ENCODE assay signal across 8 mouse cellular contexts in genomic region chr12:112623742-112624141, GRCm38 (mm10). TPM values are rescaled to one million over a fixed set of nuclear protein-coding genes. Genes with fewer than 3 reads are reported as not detected.
DNase-seq lines count a peak whose midpoint lies in the region; ATAC-seq and TF ChIP-seq lines count a peak whose summit lies in the region.

No protein-coding gene starts in this region.

- no peak for TF ChIP-seq EP300 in CH12.LX (IDR thresholded peaks at IDR 0.05; ENCODE audit: low read length)

- WGBS in kidney, embryonic 15.5 days, result 18% methylated on average over 2 of the region's 2 CpGs
- 27% methylated on average over 2 of the region's 2 CpGs for WGBS in forebrain, postnatal 0 days

- no peak overlapping the region for H3K9ac ChIP-seq in kidney, embryonic 15.5 days
- no peak overlapping the region for H3K9ac ChIP-seq in CH12.LX (ENCODE audit: insufficient read depth, low read depth)
- H3K9ac ChIP-seq in forebrain, postnatal 0 days, result no peak overlapping the region

- peaks cover 41% of the 10 kb centered on the region for H3K4me1 ChIP-seq in kidney, embryonic 15.5 days
- peaks cover 30 to 93% of the 10 kb centered on the region in 2 experiments for H3K4me1 ChIP-seq in CH12.LX (ENCODE audit: control insufficient read depth in 1 of 2, insufficient read depth in 2 of 2)
- 0 out of 2 replicates have a peak, but pooled peaks cover 5% of the 10 kb centered on the region for H3K4me1 ChIP-seq in forebrain, postnatal 0 days (ENCODE audit: insufficient read depth)

- DNase-seq in kidney, adult 18-20 months, result peak; percentile 53
- peak; percentile 71 for DNase-seq in CH12.LX (ENCODE audit: extremely low read depth)
- peak; percentile 77 for DNase-seq in forebrain, postnatal 0 days
- peak; percentile 72 for DNase-seq in kidney, postnatal 10 days
- peak; percentile 40 to 68 for DNase-seq in spleen, postnatal 36 days (ENCODE audit: low spot score in 2 of 2)

- peak; percentile 85 to 95 for TF ChIP-seq CTCF in CH12.LX (conservative IDR thresholded peaks at IDR 0.05 in 1 of 2, IDR thresholded peaks at IDR 0.05 in 1 of 2; ENCODE audit: low read depth in 2 of 2, low read length in 2 of 2)
- peak; percentile 88 for TF ChIP-seq CTCF in forebrain, postnatal 0 days (IDR thresholded peaks at IDR 0.05; ENCODE audit: low read depth)

- TF ChIP-seq RAD21 in CH12.LX (IDR thresholded peaks at IDR 0.05; ENCODE audit: low read depth, low read length), result peak; percentile 82

- dilution Hi-C loops in CH12.LX (cut with MboI; ENCODE audit: extremely low pct_ligation_motif_present, extremely low pct_unique_long_range_greater_than_20kb, low sequenced_read_pairs), result no loop called here

- H3K4me2 ChIP-seq in kidney, embryonic 15.5 days, result no peak overlapping the region
- H3K4me2 ChIP-seq in CH12.LX (ENCODE audit: insufficient read depth, low read depth, poor library complexity, severe bottlenecking), result no peak overlapping the region
- no peak overlapping the region for H3K4me2 ChIP-seq in forebrain, postnatal 0 days (ENCODE audit: low read depth)

- in situ Hi-C loops in CH12.LX (cut with MboI; ENCODE audit: low pct_ligation_motif_present, low pct_unique_long_range_greater_than_20kb, low sequenced_read_pairs), result no loop called here

- no peak overlapping the region for H3K27ac ChIP-seq in kidney, embryonic 15.5 days
- H3K27ac ChIP-seq in CH12.LX (ENCODE audit: insufficient read depth, low read depth), result no peak overlapping the region
- no peak overlapping the region for H3K27ac ChIP-seq in forebrain, postnatal 0 days (ENCODE audit: low read depth, low read length)

- no peaks in the 10 kb centered on the region for H3K79me2 ChIP-seq in CH12.LX (replicated peaks; ENCODE audit: control insufficient read depth, extremely low read depth, insufficient read depth, poor library complexity, severe bottlenecking)

- ATAC-seq in kidney, embryonic 15.5 days (replicated peaks; ENCODE audit: low FRiP score), result no peak
- ATAC-seq in cerebellum, adult (ENCODE audit: insufficient number of reproducible peaks, low FRiP score, low TSS enrichment), result 0 out of 2 replicates have a peak, but pooled peaks have one; percentile 9
- peak; percentile 54 for ATAC-seq in forebrain, postnatal 0 days
- ATAC-seq in megakaryocyte, adult 5-6 weeks (ENCODE audit: poor library complexity, severe bottlenecking), result peak; percentile 34

- no peaks in the 10 kb centered on the region for H3K9me3 ChIP-seq in kidney, embryonic 15.5 days (replicated peaks)
- H3K9me3 ChIP-seq in CH12.LX (replicated peaks; ENCODE audit: low read length), result no peaks in the 10 kb centered on the region
- no peaks in the 10 kb centered on the region for H3K9me3 ChIP-seq in forebrain, postnatal 0 days (ENCODE audit: low read length)

- H3K4me3 ChIP-seq in kidney, embryonic 15.5 days (replicated peaks), result no peak overlapping the region
- H3K4me3 ChIP-seq in CH12.LX (replicated peaks in 1 of 3; ENCODE audit: low read depth in 2 of 3, low read length in 2 of 3, poor library complexity in 1 of 3), result no peak overlapping the region
- H3K4me3 ChIP-seq in forebrain, postnatal 0 days (ENCODE audit: low read depth, low read length), result no peak overlapping the region

- peaks cover 34% of the 10 kb centered on the region for H3K27me3 ChIP-seq in kidney, embryonic 15.5 days
- no peaks in the 10 kb centered on the region for H3K27me3 ChIP-seq in CH12.LX (replicated peaks)
- no peaks in the 10 kb centered on the region; the same call in 1 of the 2 replicates for H3K27me3 ChIP-seq in forebrain, postnatal 0 days (ENCODE audit: insufficient read depth, low read length)

- H3K36me3 ChIP-seq in kidney, embryonic 15.5 days, result no peaks in the 10 kb centered on the region
- H3K36me3 ChIP-seq in CH12.LX (replicated peaks in 1 of 2; ENCODE audit: control insufficient read depth in 1 of 2, insufficient read depth in 1 of 2, low read length in 1 of 2), result peaks cover 0 to 3% of the 10 kb centered on the region in 2 experiments
- no peaks in the 10 kb centered on the region for H3K36me3 ChIP-seq in forebrain, postnatal 0 days (ENCODE audit: insufficient read depth)

- TF ChIP-seq POLR2A in CH12.LX (IDR thresholded peaks at IDR 0.05; ENCODE audit: low read depth, low read length), result no peak

TF ChIP-seq in CH12.LX, 34 proteins besides CTCF, POLR2A, EP300 and RAD21:
- TF ChIP-seq RCOR1 (conservative IDR thresholded peaks at IDR 0.05; ENCODE audit: low read depth, low read length) (no peak), SMC3 (IDR thresholded peaks at IDR 0.05; ENCODE audit: low read depth, low read length) (peak; percentile 91)

RNA-seq across cellular contexts. Expression of gene Adssl1, which starts 3.9 kb away (rescaled TPM):
- 11.6 and 12.4 TPM in 2 replicates for polyA plus RNA-seq in kidney, embryonic 15.5 days (2015; fragmentation: Nextera tagmentation; extraction: Ambion mirVana)
- total RNA-seq in CH12.LX (2012; rRNA removed) (9.4 and 10.7 TPM in 2 replicates), CH12.LX (2014; rRNA removed) (10.2 and 11.8 TPM in 2 replicates)
- 29.4 and 37.1 TPM in 2 replicates for polyA plus RNA-seq in CH12.LX (2012; ENCODE audit: insufficient read length, low read depth)
- 1.8 and 2.2 TPM in 2 replicates for total RNA-seq in forebrain, postnatal 0 days (2014; rRNA removed)
- polyA plus RNA-seq in forebrain, postnatal 0 days (2015; fragmentation: Nextera tagmentation; extraction: Ambion mirVana), result 3.4 and 4.7 TPM in 2 replicates
- 73.5 and 82.1 TPM in 2 replicates for total RNA-seq in megakaryocyte, adult 5-6 weeks (2015)
- total RNA-seq in megakaryocyte, adult 5-6 weeks (2017), result 72.3 and 74.9 TPM in 2 replicates

RNA-seq across cellular contexts. Expression of gene Siva1, which starts 20.7 kb away (rescaled TPM):
- 255 and 266 TPM in 2 replicates for polyA plus RNA-seq in kidney, embryonic 15.5 days (2015; fragmentation: Nextera tagmentation; extraction: Ambion mirVana)
- total RNA-seq in CH12.LX (2012; rRNA removed) (137 and 149 TPM in 2 replicates), CH12.LX (2014; rRNA removed) (78.1 and 81.9 TPM in 2 replicates)
- 135 and 158 TPM in 2 replicates for polyA plus RNA-seq in CH12.LX (2012; ENCODE audit: insufficient read length, low read depth)
- total RNA-seq in forebrain, postnatal 0 days (2014; rRNA removed), result 28.0 and 31.4 TPM in 2 replicates
- 50.5 and 61.5 TPM in 2 replicates for polyA plus RNA-seq in forebrain, postnatal 0 days (2015; fragmentation: Nextera tagmentation; extraction: Ambion mirVana)
- 116 and 130 TPM in 2 replicates for total RNA-seq in megakaryocyte, adult 5-6 weeks (2015)
- total RNA-seq in megakaryocyte, adult 5-6 weeks (2017), result 122 and 162 TPM in 2 replicates

RNA-seq across cellular contexts. Expression of gene Inf2, which starts 35.2 kb away (rescaled TPM):
- polyA plus RNA-seq in kidney, embryonic 15.5 days (2015; fragmentation: Nextera tagmentation; extraction: Ambion mirVana), result 3.8 and 4.8 TPM in 2 replicates
- total RNA-seq in CH12.LX (2012; rRNA removed) (29.7 and 36.6 TPM in 2 replicates), CH12.LX (2014; rRNA removed) (13.5 and 13.9 TPM in 2 replicates)
- polyA plus RNA-seq in CH12.LX (2012; ENCODE audit: insufficient read length, low read depth), result 129 and 131 TPM in 2 replicates
- total RNA-seq in forebrain, postnatal 0 days (2014; rRNA removed), result 9.8 and 10.8 TPM in 2 replicates
- 1.1 and 1.2 TPM in 2 replicates for polyA plus RNA-seq in forebrain, postnatal 0 days (2015; fragmentation: Nextera tagmentation; extraction: Ambion mirVana)
- total RNA-seq in megakaryocyte, adult 5-6 weeks (2015), result 28.0 and 34.3 TPM in 2 replicates
- 9.9 and 13.3 TPM in 2 replicates for total RNA-seq in megakaryocyte, adult 5-6 weeks (2017)

RNA-seq across cellular contexts. Expression of gene Akt1, which starts 50.9 kb away (rescaled TPM):
- polyA plus RNA-seq in kidney, embryonic 15.5 days (2015; fragmentation: Nextera tagmentation; extraction: Ambion mirVana), result 53.7 and 56.7 TPM in 2 replicates
- total RNA-seq in CH12.LX (2012; rRNA removed) (66.6 and 79.9 TPM in 2 replicates), CH12.LX (2014; rRNA removed) (69.8 and 74.4 TPM in 2 replicates)
- polyA plus RNA-seq in CH12.LX (2012; ENCODE audit: insufficient read length, low read depth), result 144 and 178 TPM in 2 replicates
- total RNA-seq in forebrain, postnatal 0 days (2014; rRNA removed), result 213 and 215 TPM in 2 replicates
- 117 TPM in 2 replicates for polyA plus RNA-seq in forebrain, postnatal 0 days (2015; fragmentation: Nextera tagmentation; extraction: Ambion mirVana)
- 112 and 121 TPM in 2 replicates for total RNA-seq in megakaryocyte, adult 5-6 weeks (2015)
- total RNA-seq in megakaryocyte, adult 5-6 weeks (2017), result 112 and 118 TPM in 2 replicates

RNA-seq across cellular contexts. Expression of gene Zbtb42, which starts 54.9 kb away (rescaled TPM):
- polyA plus RNA-seq in kidney, embryonic 15.5 days (2015; fragmentation: Nextera tagmentation; extraction: Ambion mirVana), result 4.0 and 4.6 TPM in 2 replicates
- total RNA-seq in CH12.LX (2012; rRNA removed) (0.30 and 0.63 TPM in 2 replicates), CH12.LX (2014; rRNA removed) (not detected in 2 replicates)
- 0.08 and 0.11 TPM in 2 replicates for polyA plus RNA-seq in CH12.LX (2012; ENCODE audit: insufficient read length, low read depth)
- total RNA-seq in forebrain, postnatal 0 days (2014; rRNA removed), result 1.0 and 3.5 TPM in 2 replicates
- polyA plus RNA-seq in forebrain, postnatal 0 days (2015; fragmentation: Nextera tagmentation; extraction: Ambion mirVana), result 0.77 and 1.2 TPM in 2 replicates
- total RNA-seq in megakaryocyte, adult 5-6 weeks (2015), result 6.4 and 9.0 TPM in 2 replicates
- 3.9 and 4.7 TPM in 2 replicates for total RNA-seq in megakaryocyte, adult 5-6 weeks (2017)

Comparison
In these comparisons a context has a peak if more than half of its experiments do, and no peak if none do; other contexts are left out.
1. RNA of gene Adssl1, which starts 3.9 kb away (total RNA-seq): 72.3 to 82.1 TPM in megakaryocyte, adult 5-6 weeks; 9.4 to 11.8 TPM in CH12.LX and 1.8 to 2.2 TPM in forebrain, postnatal 0 days; every median in the first group is over 4 times any median in the second.
2. Peak in every context shown above with its lines, with median percentiles within 50 percentile points of each other: DNase-seq.